Mouse (Mus musculus): Measurements from ENCODE around the gene Klhl31.

DNA sequence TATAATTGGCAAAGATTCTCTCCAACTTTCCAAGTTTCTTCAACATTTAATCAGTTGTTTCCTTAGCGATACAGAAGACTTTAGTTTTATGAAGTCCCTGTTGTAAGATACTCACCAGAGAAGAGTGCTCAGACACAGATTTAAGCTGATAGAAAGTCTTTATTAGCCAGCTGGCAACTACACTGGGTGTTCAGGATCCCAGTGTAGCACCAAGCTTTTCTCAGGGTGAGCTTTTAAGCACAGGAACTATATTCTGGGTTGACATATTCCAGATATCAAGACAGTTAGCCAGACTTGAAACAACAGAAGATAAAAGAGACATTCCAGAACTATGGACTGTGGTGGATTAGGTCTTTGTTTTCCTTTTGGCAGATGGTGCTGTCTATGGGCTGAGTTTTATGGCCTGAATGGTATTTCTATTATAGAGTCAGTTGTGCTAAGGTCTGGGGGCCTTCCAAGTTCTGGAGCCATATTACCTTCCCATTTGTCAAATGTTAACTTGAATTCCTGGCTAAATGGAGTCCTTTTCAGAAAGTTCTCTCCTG lies 32.3 kb upstream of the Klhl31 start:
- no peak for TF ChIP-seq CTCF (IDR thresholded peaks at IDR 0.05)
- no peak for TF ChIP-seq EP300 (IDR thresholded peaks at IDR 0.05)

Data from lung, postnatal 0 days (tissue).